Mouse (Mus musculus): Measurements from ENCODE around the gene Cenpe.
"Not testable (repeated sequence)": the region's sequence is repeated elsewhere in the genome, so short reads cannot be mapped to it uniquely, and the experiment has no call there.

Cenpe gene

GRCm38 (mm10) chr3:135211805-135212657, at the start of gene Cenpe:
Gene Cenpe, plus strand, starts transcription at chr3:135212537.
- DNase-seq, result peak; percentile 94

GRCm38 (mm10) chr3:135171898-135172446, 40.4 kb upstream of the Cenpe start:
- no peak for DNase-seq

GRCm38 (mm10) chr3:135191861-135192260, 20.5 kb upstream of the Cenpe start:
- DNase-seq, result no peak

GRCm38 (mm10) chr3:135198051-135198450, 14.3 kb upstream of the Cenpe start:
- DNase-seq, result not testable (repeated sequence)

- DNase-seq, result no peak
These were observed 11.7 kb upstream of the Cenpe start for GRCm38 (mm10) chr3:135200409-135201303.

- DNase-seq, result peak; percentile 63
These were observed 5.7 kb upstream of the Cenpe start for GRCm38 (mm10) chr3:135206621-135207020.

- DNase-seq, result peak; percentile 5
These were observed 467 bp downstream of the Cenpe start for GRCm38 (mm10) chr3:135212658-135213350.

GRCm38 (mm10) chr3:135232058-135232457, 19.7 kb downstream of the Cenpe start:
- no peak for DNase-seq

- no peak for DNase-seq
These were observed 20.1 kb downstream of the Cenpe start for GRCm38 (mm10) chr3:135232462-135232861.

- peak; percentile 31 for DNase-seq
These were observed 33.4 kb downstream of the Cenpe start for GRCm38 (mm10) chr3:135245733-135246132.

GRCm38 (mm10) chr3:135246828-135247227, 34.5 kb downstream of the Cenpe start:
- no peak for DNase-seq

GRCm38 (mm10) chr3:135249104-135249503, 36.8 kb downstream of the Cenpe start:
- peak; percentile 18 for DNase-seq

GRCm38 (mm10) chr3:135251825-135252224, 39.5 kb downstream of the Cenpe start:
- DNase-seq, result no peak

- DNase-seq, result no peak
These were observed 42.4 kb downstream of the Cenpe start for GRCm38 (mm10) chr3:135254784-135255183.

- DNase-seq, result no peak
These were observed 46.6 kb downstream of the Cenpe start for GRCm38 (mm10) chr3:135258919-135259318.

- DNase-seq, result no peak
These were observed 47.9 kb downstream of the Cenpe start for GRCm38 (mm10) chr3:135260233-135260632.

GRCm38 (mm10) chr3:135268616-135269015, 56.3 kb downstream of the Cenpe start:
- no peak for DNase-seq

GRCm38 (mm10) chr3:135269391-135269990, 57.2 kb downstream of the Cenpe start:
- DNase-seq, result no peak

GRCm38 (mm10) chr3:135272627-135273026, 60.3 kb downstream of the Cenpe start:
- DNase-seq, result no peak

GRCm38 (mm10) chr3:135273047-135273446, 60.7 kb downstream of the Cenpe start:
- DNase-seq, result no peak

GRCm38 (mm10) chr3:135280160-135280559, 67.8 kb downstream of the Cenpe start:
- no peak for DNase-seq

Measured in embryo, embryonic 11 days (tissue).